Mouse (Mus musculus) G1E (cell line): Measurements from ENCODE around the gene Mgmt. TPM values are rescaled to one million over a fixed set of nuclear protein-coding genes. Genes with fewer than 3 reads are reported as not detected.

ENCODE experiments used
- ATAC-seq: 2 replicates; pipeline ENCODE4 v1.8.0; 2016; ENCODE audit warnings: mild to moderate bottlenecking; ENCODE audit not compliant: insufficient number of reproducible peaks, poor library complexity, low FRiP score, severe bottlenecking; ENCODE audit errors: extremely low read depth
- DNase-seq: peaks from one replicate; pipeline ENCODE4 v3.0.0; 2012; ENCODE audit warnings: low spot score
- H3K27me3 ChIP-seq: 2 replicates; pipeline ENCODE4 v1.6.1; 2012; ENCODE audit warnings: mild to moderate bottlenecking, low read length, inconsistent platforms; ENCODE audit not compliant: insufficient read depth
- H3K36me3 ChIP-seq: replicated peaks from 2 replicates; pipeline ENCODE3; 2012; ENCODE audit warnings: mild to moderate bottlenecking, inconsistent platforms
- H3K4me1 ChIP-seq: 2 replicates; pipeline ENCODE4 v1.6.1; 2012; ENCODE audit warnings: low read depth, low read length, inconsistent platforms, mixed read lengths; ENCODE audit not compliant: insufficient read depth
- H3K4me3 ChIP-seq: 2 replicates; pipeline ENCODE4 v1.5.1; 2012; ENCODE audit warnings: low read depth, mild to moderate bottlenecking, inconsistent platforms, low read length, moderate library complexity, mixed read lengths
- H3K9me3 ChIP-seq: replicated peaks from 2 replicates; pipeline ENCODE4 v1.6.1; 2012; ENCODE audit warnings: inconsistent platforms
- CTCF ChIP-seq: IDR thresholded peaks from 2 replicates; pipeline ENCODE4 v1.5.1; 2012; ENCODE audit warnings: low read depth, low read length, inconsistent platforms, mixed read lengths
- GATA1 ChIP-seq: IDR thresholded peaks from 2 replicates; pipeline ENCODE4 v1.6.1; 2012; ENCODE audit warnings: borderline replicate concordance, low read length, inconsistent platforms, mixed read lengths
- GATA2 ChIP-seq: IDR thresholded peaks from 2 replicates; pipeline ENCODE4 v1.6.1; 2012; ENCODE audit warnings: low read depth, low read length, inconsistent platforms, borderline replicate concordance
- POLR2AphosphoS5 ChIP-seq: IDR thresholded peaks from 2 replicates; pipeline ENCODE4 v1.6.1; 2012; ENCODE audit warnings: low read depth, low read length, inconsistent platforms; ENCODE audit not compliant: insufficient replicate concordance
- TAL1 ChIP-seq: conservative IDR thresholded peaks from 2 replicates; pipeline ENCODE4 v1.6.1; 2012; ENCODE audit warnings: low read depth, low read length, inconsistent platforms, mixed read lengths
- polyA plus RNA-seq: library from polyadenylated mRNA; stranded (reverse); fragments of >175 nt; gene quantifications from 2 replicates; pipeline ENCODE4 v1.2.3, GENCODE M21; 2012
- total RNA-seq, 2 experiments: library from RNA; stranded (forward) in 1 of 2; stranded (reverse) in 1 of 2; fragments of 200-1000 nt in 1 of 2; fragments of >200 nt in 1 of 2; fragmentation: Nextera tagmentation in 1 of 2; gene quantifications; 2 replicates each; pipeline ENCODE4 v1.2.3; 2014 to 2017

The Mgmt gene
- total and polyA plus RNA-seq, 3 experiments: 1.1 to 2.2 (median 2.2) TPM

DNA sequence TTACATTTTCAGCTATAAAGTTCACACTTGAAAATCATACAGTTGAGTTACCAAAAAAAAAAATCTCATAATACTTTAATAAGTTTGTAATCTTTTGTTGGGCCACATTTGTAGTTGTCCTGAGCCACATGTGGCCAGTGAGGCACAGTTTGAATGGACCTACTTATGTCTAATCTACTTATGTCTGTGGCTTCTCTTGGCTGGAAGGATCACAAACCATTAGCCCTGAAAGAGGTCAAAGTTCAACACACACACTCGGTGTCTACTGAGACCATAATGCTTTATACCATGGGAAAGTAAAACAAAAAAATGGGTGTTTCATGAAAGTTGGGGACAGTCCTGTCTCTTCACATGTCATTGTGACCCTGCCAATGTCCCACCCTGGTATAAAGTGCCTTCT is 3.1 kb downstream of the Mgmt start:
- no peak for TF ChIP-seq TAL1
- no peak for TF ChIP-seq GATA1
- no peak for TF ChIP-seq GATA2
- TF ChIP-seq POLR2AphosphoS5: no peak
- no peak for TF ChIP-seq CTCF
- ATAC-seq (no peak), DNase-seq (no peak)

DNA sequence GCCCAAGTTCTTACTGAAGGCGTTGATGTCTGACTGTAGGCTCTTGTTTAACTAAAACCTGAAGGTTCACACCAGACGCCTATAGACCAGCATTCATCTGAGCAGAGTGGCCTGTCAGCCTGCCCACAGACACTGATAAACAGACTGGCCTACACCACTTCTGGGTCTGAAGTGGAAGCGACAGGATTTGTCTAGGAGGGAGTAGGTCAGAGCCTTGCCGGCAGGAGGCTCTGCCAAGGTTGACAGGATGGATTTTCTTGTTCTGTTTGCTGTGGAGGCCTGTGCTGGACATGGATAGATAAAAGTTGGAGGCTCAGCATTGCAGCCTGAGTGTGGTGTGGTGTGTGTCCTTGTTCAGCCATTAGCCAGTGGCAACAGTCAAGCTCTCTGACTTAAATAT is 3.6 kb downstream of the Mgmt start:
- Histone ChIP-seq H3K4me1 (peaks cover 10% of the 10 kb centered on the region), H3K4me3 (no peak overlapping the region), H3K9me3 (peaks cover 26% of the 10 kb centered on the region), H3K36me3 (no peaks in the 10 kb centered on the region), H3K27me3 (no peaks in the 10 kb centered on the region)
- DNase-seq (no peak), ATAC-seq (no peak)
- no peak for TF ChIP-seq GATA2
- no peak for TF ChIP-seq GATA1
- no peak for TF ChIP-seq CTCF
- TF ChIP-seq POLR2AphosphoS5: no peak
- no peak for TF ChIP-seq TAL1

More for the DNA sequence above, 3.1 kb downstream of the Mgmt start:
- Histone ChIP-seq H3K9me3 (peaks cover 26% of the 10 kb centered on the region), H3K27me3 (no peaks in the 10 kb centered on the region), H3K4me1 (peaks cover 10% of the 10 kb centered on the region), H3K36me3 (no peaks in the 10 kb centered on the region), H3K4me3 (no peak overlapping the region)

DNA sequence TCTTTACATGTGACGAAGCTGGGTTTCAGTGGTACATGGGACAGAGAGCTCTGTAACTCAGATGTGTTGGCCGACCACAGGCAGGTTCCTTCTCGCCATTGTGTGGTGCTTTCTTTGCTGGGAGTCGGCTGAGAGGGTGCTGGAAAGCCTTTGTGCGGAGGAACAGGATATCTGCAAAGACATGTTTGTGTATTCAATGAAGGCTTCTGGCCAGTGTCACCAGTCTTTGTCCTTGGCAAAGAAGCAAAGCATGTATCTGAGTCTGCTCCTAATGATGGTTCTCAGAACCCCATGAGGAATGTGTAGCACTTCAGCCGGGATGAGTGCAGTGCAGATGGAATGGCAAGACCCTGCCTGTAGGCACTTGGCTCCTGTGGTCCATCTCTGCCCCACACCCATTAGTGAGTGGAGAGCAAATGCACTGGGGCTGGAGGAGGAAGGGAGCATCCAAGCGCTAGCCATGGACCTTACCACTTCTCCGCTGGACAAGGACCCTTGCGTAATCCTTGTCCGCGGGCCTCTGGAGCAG is 14.3 kb downstream of the Mgmt start:
- Histone ChIP-seq H3K4me3 (no peak overlapping the region), H3K36me3 (peaks cover 2% of the 10 kb centered on the region), H3K4me1 (no peaks in the 10 kb centered on the region), H3K9me3 (peaks cover 43% of the 10 kb centered on the region), H3K27me3 (no peaks in the 10 kb centered on the region)
- ATAC-seq (no peak), DNase-seq (no peak)
- no peak for TF ChIP-seq GATA1
- no peak for TF ChIP-seq TAL1
- TF ChIP-seq POLR2AphosphoS5: no peak
- TF ChIP-seq GATA2: no peak
- no peak for TF ChIP-seq CTCF

DNA sequence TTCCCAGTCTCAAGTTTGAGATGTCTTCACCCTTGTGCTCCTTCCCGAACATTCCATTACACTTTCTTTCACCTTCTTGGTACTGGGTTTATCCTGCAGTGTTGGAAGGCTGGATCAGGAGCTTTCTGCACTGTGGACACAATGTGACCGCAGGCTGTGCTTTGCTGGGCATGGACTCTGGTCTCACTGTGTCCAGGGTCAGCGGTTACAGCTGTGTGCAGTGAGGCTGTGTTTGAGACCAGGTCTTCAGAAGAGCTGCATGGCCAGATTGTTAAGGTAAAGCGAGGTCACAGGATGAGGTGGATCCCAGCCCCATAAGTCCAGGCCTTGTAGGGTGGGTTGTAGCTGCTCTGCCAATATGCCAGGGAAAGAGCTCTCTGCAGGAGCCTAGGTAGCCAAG is 18.5 kb downstream of the Mgmt start:
- Histone ChIP-seq H3K9me3 (peaks cover 40% of the 10 kb centered on the region), H3K4me3 (no peak overlapping the region), H3K36me3 (no peaks in the 10 kb centered on the region), H3K4me1 (no peaks in the 10 kb centered on the region), H3K27me3 (no peaks in the 10 kb centered on the region)
- ATAC-seq (no peak), DNase-seq (no peak)
- TF ChIP-seq GATA2 (no peak), GATA1 (no peak), CTCF (no peak), POLR2AphosphoS5 (no peak), TAL1 (no peak)

DNA sequence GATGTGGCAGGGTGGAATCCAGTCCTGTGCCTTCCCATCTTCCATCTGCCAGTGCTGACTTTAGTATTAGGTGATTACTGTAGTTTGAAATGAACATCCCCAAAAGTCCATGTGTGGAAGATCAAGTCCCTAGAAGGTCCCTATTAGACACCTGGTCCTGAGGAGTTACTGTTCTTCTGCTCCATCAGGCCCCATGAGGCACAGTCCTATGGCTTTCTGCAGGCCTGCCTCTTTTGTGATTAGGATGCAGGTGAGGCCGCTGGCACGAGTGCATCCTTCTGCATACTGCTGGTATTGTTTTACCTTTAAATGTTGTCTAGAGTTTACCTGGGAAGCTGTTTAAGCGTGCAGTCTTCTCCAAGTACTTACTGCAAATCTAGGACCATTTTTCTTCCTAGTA is 21.6 kb downstream of the Mgmt start:
- Histone ChIP-seq H3K4me1 (no peaks in the 10 kb centered on the region), H3K9me3 (peaks cover 30% of the 10 kb centered on the region), H3K27me3 (no peaks in the 10 kb centered on the region), H3K36me3 (peaks cover 10% of the 10 kb centered on the region), H3K4me3 (no peak overlapping the region)
- DNase-seq (no peak), ATAC-seq (no peak)
- TF ChIP-seq CTCF: no peak
- TF ChIP-seq GATA1: no peak
- TF ChIP-seq TAL1: no peak
- no peak for TF ChIP-seq POLR2AphosphoS5
- TF ChIP-seq GATA2: no peak

DNA sequence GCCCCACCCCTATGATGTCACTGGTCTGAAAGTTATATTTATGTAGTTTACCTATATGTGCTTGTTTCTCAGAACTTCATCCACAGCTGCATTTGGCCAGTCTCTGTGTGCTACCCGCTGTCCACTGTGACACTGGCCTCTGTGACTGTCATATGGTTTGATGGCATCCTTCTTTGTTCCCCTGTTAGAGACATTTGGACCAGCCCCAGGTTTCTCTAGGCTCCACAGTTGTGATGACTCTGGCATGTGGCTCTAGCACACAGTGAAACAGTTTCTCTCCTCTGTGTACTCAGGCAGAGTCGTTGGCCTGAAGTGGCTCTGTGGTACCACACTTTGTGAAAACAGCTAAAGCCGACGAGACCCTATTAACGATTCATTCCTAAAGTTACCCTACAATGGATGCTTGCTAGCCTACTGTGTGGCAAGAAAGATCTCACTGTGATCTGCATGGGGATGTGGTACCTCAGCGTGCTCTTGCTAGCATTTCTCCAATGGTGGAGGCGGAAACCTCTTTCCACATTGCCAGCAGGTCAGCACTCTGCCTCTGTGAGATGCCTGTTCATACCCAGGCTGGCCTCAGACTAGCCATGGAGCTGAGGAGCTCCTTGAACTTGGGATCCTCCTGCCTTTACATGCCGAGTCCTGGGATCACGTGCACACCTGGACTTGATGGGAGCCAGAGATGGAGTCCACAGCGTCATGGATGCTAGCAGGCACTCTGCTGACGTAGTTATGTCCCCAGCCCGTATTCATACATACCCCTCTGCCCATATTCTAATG is 26.8 kb downstream of the Mgmt start:
- DNase-seq (no peak), ATAC-seq (no peak)
- Histone ChIP-seq H3K36me3 (peaks cover 21% of the 10 kb centered on the region), H3K4me1 (no peaks in the 10 kb centered on the region), H3K27me3 (no peaks in the 10 kb centered on the region), H3K4me3 (no peak overlapping the region), H3K9me3 (peaks cover 29% of the 10 kb centered on the region)
- TF ChIP-seq POLR2AphosphoS5 (no peak), TAL1 (no peak), CTCF (no peak), GATA2 (no peak), GATA1 (no peak)

DNA sequence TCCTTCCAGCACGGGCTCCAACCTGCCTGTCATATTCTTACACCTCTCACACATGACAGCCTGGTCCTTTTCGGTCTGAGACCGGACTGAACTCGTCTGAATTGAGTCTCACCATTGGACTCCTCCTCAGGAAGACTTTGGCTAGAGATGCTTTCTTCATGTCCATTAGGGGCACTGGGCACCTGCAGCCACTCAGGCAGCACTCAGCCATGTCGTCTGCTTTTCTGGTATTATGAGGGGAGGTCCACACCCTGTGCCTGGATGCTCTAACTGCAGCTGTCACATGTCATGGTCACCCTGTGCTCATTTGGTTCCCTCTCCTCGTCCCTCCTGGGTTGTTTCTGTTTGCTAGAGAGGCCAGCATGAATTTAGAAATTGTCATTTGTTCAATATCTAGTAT is 27.8 kb downstream of the Mgmt start:
- TF ChIP-seq GATA2 (no peak), GATA1 (no peak), TAL1 (no peak), POLR2AphosphoS5 (no peak), CTCF (no peak)
- Histone ChIP-seq H3K9me3 (peaks cover 28% of the 10 kb centered on the region), H3K4me3 (no peak overlapping the region), H3K36me3 (peaks cover 21% of the 10 kb centered on the region), H3K4me1 (no peaks in the 10 kb centered on the region), H3K27me3 (no peaks in the 10 kb centered on the region)
- no peak for ATAC-seq
- DNase-seq: no peak
